Mouse (Mus musculus) megakaryocyte, adult 5-6 weeks (primary cell): ENCODE data around the gene Nme1. TPM values are rescaled to one million over a fixed set of nuclear protein-coding genes. Genes with fewer than 3 reads are reported as not detected.

Experiments used
- ATAC-seq: 2 replicates; pipeline ENCODE4 v1.8.0; 2016; ENCODE audit warnings: mild to moderate bottlenecking, inconsistent platforms; ENCODE audit not compliant: poor library complexity, severe bottlenecking
- total RNA-seq, 2 experiments: library from RNA; stranded (forward) in 1 of 2; stranded (reverse) in 1 of 2; fragments of 153-499, 151-499 nt in 1 of 2; fragments of 221-1000, 200-1000 nt in 1 of 2; gene quantifications; 2 replicates each; pipeline versions ENCODE4 v1.2.3 to v1.2.4; 2015 to 2017

Nme1 gene
- total RNA-seq (2015) (53.5 and 71.1 TPM in 2 replicates), total RNA-seq (2017) (62.1 and 71.2 TPM in 2 replicates)

GRCm38 (mm10) chr11:93968005-93968847, at the start of gene Nme1, which contains the start of gene Gm20390:
Nme1 (minus strand) TSS chr11:93968521.
Gm20390 (minus strand) TSS chr11:93968293.
- peak; percentile 94 for ATAC-seq

GRCm38 (mm10) chr11:94003346-94003745, 35.0 kb upstream of the Nme1 start:
- ATAC-seq = no peak

GRCm38 (mm10) chr11:93999276-93999675, 31.0 kb upstream of the Nme1 start:
- ATAC-seq = no peak

- ATAC-seq = peak; percentile 12
Observed at GRCm38 (mm10) chr11:93997141-93997775, 28.9 kb upstream of the Nme1 start.

GRCm38 (mm10) chr11:93996306-93997140, 28.2 kb upstream of the Nme1 start:
- peak; percentile 53 for ATAC-seq

GRCm38 (mm10) chr11:93995720-93996305, 27.5 kb upstream of the Nme1 start, which contains the start of gene Spag9:
Spag9 (plus strand) TSS chr11:93996091.
- peak; percentile 76 for ATAC-seq

GRCm38 (mm10) chr11:93995111-93995719, 26.9 kb upstream of the Nme1 start:
- ATAC-seq = peak; percentile 69

- no peak for ATAC-seq
Observed at GRCm38 (mm10) chr11:93994531-93994930, 26.2 kb upstream of the Nme1 start.

GRCm38 (mm10) chr11:93988328-93989062, 20.2 kb upstream of the Nme1 start:
- no peak for ATAC-seq

- ATAC-seq = peak; percentile 78
Observed at GRCm38 (mm10) chr11:93987625-93988327, 19.5 kb upstream of the Nme1 start.

- ATAC-seq = 0 out of 2 replicates have a peak, but pooled peaks have one; percentile 44
Observed at GRCm38 (mm10) chr11:93987026-93987425, 18.7 kb upstream of the Nme1 start.

GRCm38 (mm10) chr11:93986298-93986697, 18.0 kb upstream of the Nme1 start:
- ATAC-seq = no peak

GRCm38 (mm10) chr11:93985265-93985664, 16.9 kb upstream of the Nme1 start:
- ATAC-seq = no peak

GRCm38 (mm10) chr11:93984619-93985018, 16.3 kb upstream of the Nme1 start:
- ATAC-seq = peak; percentile 20; the same call in 1 of the 2 replicates

- ATAC-seq = no peak
Observed at GRCm38 (mm10) chr11:93979502-93980049, 11.3 kb upstream of the Nme1 start.

- ATAC-seq = no peak
Observed at GRCm38 (mm10) chr11:93972951-93973350, 4.6 kb upstream of the Nme1 start.

- no peak for ATAC-seq
Observed at GRCm38 (mm10) chr11:93969799-93970198, 1.5 kb upstream of the Nme1 start.

- ATAC-seq = no peak
Observed at GRCm38 (mm10) chr11:93969171-93969570, 850 bp upstream of the Nme1 start.

- ATAC-seq = no peak
Observed at GRCm38 (mm10) chr11:93968848-93969128, 467 bp upstream of the Nme1 start.
